Mouse (Mus musculus) neural tube, embryonic 15.5 days (tissue): Measurements from ENCODE around the gene Mylpf. TPM values are rescaled to one million over a fixed set of nuclear protein-coding genes. Genes with fewer than 3 reads are reported as not detected.

Experiments used
- ATAC-seq: fragments of 200-750 bp; cut with Nextera tagmentation; 2 replicates; pipeline ENCODE4 v1.8.0; 2017; ENCODE audit warnings: mild to moderate bottlenecking, moderate TSS enrichment, moderate library complexity; ENCODE audit not compliant: low FRiP score
- H3K27ac ChIP-seq: fragments of 300-500 bp; sonication (generic); replicated peaks from 2 replicates; pipeline ENCODE4 v1.5.1; 2015; ENCODE audit warnings: mild to moderate bottlenecking, inconsistent platforms
- H3K27me3 ChIP-seq: fragments of 300-500 bp; sonication (generic); replicated peaks from 2 replicates; pipeline ENCODE4 v1.6.1; 2015; ENCODE audit warnings: inconsistent platforms
- H3K36me3 ChIP-seq: fragments of 300-500 bp; sonication (generic); 2 replicates; pipeline ENCODE4 v1.6.1; 2015; ENCODE audit warnings: inconsistent platforms
- H3K4me1 ChIP-seq: fragments of 300-500 bp; sonication (generic); 2 replicates; pipeline ENCODE4 v1.6.1; 2015; ENCODE audit warnings: inconsistent platforms
- H3K4me2 ChIP-seq: fragments of 300-500 bp; sonication (generic); 2 replicates; pipeline ENCODE4 v1.6.1; 2015; ENCODE audit warnings: inconsistent platforms, mild to moderate bottlenecking, moderate library complexity
- H3K4me3 ChIP-seq: fragments of 300-500 bp; sonication (generic); replicated peaks from 2 replicates; pipeline ENCODE4 v1.5.1; 2015; ENCODE audit warnings: mild to moderate bottlenecking, inconsistent platforms
- H3K9ac ChIP-seq: fragments of 300-500 bp; sonication (generic); replicated peaks from 2 replicates; pipeline ENCODE4 v1.6.1; 2015; ENCODE audit warnings: mild to moderate bottlenecking, inconsistent platforms
- H3K9me3 ChIP-seq: fragments of 300-500 bp; sonication (generic); replicated peaks from 2 replicates; pipeline ENCODE4 v1.6.1; 2016; ENCODE audit warnings: inconsistent platforms
- WGBS: fragments of 180-500 bp; shearing (Covaris S2); methylation state at CpG from one replicate; pipeline ENCODE4 v1.1.7; 2015; ENCODE audit warnings: mixed read lengths; 5-methylcytosine and 5-hydroxymethylcytosine counted together
- polyA plus RNA-seq: library from polyadenylated mRNA; unstranded; fragments of >200 nt; fragmentation: Nextera tagmentation; extraction: Ambion mirVana; gene quantifications from 2 replicates; pipeline ENCODE4 v1.2.1, GENCODE M21; 2015

Gene Mylpf
- polyA plus RNA-seq, 1 experiment from 2014 or later, result 72.2 TPM

GRCm38 (mm10) chr7:127253821-127254769 lies 45.4 kb downstream of the Mylpf start:
- peak overlapping the region; percentile 96 for H3K27ac ChIP-seq
- peak overlapping the region; percentile 63 for H3K4me3 ChIP-seq
- under 1% methylated on average over 134 of the region's 136 CpGs for WGBS
- no peaks in the 10 kb centered on the region for H3K27me3 ChIP-seq
- H3K4me1 ChIP-seq, result peaks cover 21% of the 10 kb centered on the region
- H3K9ac ChIP-seq, result peak overlapping the region; percentile 89
- peak; percentile 94 for ATAC-seq
- H3K4me2 ChIP-seq, result peak overlapping the region; percentile 97
- H3K9me3 ChIP-seq, result no peaks in the 10 kb centered on the region
- H3K36me3 ChIP-seq, result peaks cover 9% of the 10 kb centered on the region

GRCm38 (mm10) chr7:127255008-127255407 lies 46.3 kb downstream of the Mylpf start:
- Histone ChIP-seq H3K9me3 (no peaks in the 10 kb centered on the region), H3K4me1 (peaks cover 30% of the 10 kb centered on the region), H3K27ac (peak overlapping the region; percentile 96), H3K27me3 (no peaks in the 10 kb centered on the region), H3K36me3 (peaks cover under 1% of the 10 kb centered on the region), H3K4me3 (peak overlapping the region; percentile 63), H3K9ac (peak overlapping the region; percentile 89), H3K4me2 (peak overlapping the region; percentile 97)
- no peak for ATAC-seq
- WGBS, result 21% methylated on average over 4 of the region's 4 CpGs

- WGBS, result 93% methylated on average over 2 of the region's 2 CpGs
- no peak overlapping the region for H3K9ac ChIP-seq
- H3K9me3 ChIP-seq, result no peaks in the 10 kb centered on the region
- no peak for ATAC-seq
- H3K36me3 ChIP-seq, result no peaks in the 10 kb centered on the region
- no peak overlapping the region for H3K27ac ChIP-seq
- H3K4me3 ChIP-seq, result no peak overlapping the region
- H3K4me2 ChIP-seq, result no peak overlapping the region
- H3K27me3 ChIP-seq, result no peaks in the 10 kb centered on the region
- peaks cover 33% of the 10 kb centered on the region for H3K4me1 ChIP-seq
Measured at GRCm38 (mm10) chr7:127255965-127256364, 47.3 kb downstream of the Mylpf start.

- no peaks in the 10 kb centered on the region for H3K9me3 ChIP-seq
- H3K27me3 ChIP-seq, result no peaks in the 10 kb centered on the region
- WGBS, result 87% methylated on average over 5 of the region's 5 CpGs
- H3K4me3 ChIP-seq, result no peak overlapping the region
- no peaks in the 10 kb centered on the region for H3K36me3 ChIP-seq
- ATAC-seq, result no peak
- H3K27ac ChIP-seq, result no peak overlapping the region
- H3K4me1 ChIP-seq, result peaks cover 37% of the 10 kb centered on the region
- no peak overlapping the region for H3K4me2 ChIP-seq
- no peak overlapping the region for H3K9ac ChIP-seq
Measured at GRCm38 (mm10) chr7:127256518-127256917, 47.8 kb downstream of the Mylpf start.

- Histone ChIP-seq H3K4me2 (peak overlapping the region; percentile 78), H3K36me3 (no peaks in the 10 kb centered on the region), H3K4me1 (peaks cover 28% of the 10 kb centered on the region), H3K9ac (no peak overlapping the region), H3K27ac (no peak overlapping the region), H3K9me3 (no peaks in the 10 kb centered on the region), H3K27me3 (no peaks in the 10 kb centered on the region), H3K4me3 (peak overlapping the region; percentile 57)
- no peak for ATAC-seq
- WGBS, result 79% methylated on average over 8 of the region's 8 CpGs
Measured at GRCm38 (mm10) chr7:127259186-127259905, 50.7 kb downstream of the Mylpf start.

- Histone ChIP-seq H3K27me3 (no peaks in the 10 kb centered on the region), H3K27ac (peak within 1 kb of the TSS; percentile 61), H3K4me3 (peak within 1 kb of the TSS; percentile 57), H3K4me2 (peak within 1 kb of the TSS; percentile 78), H3K36me3 (no peaks in the 10 kb centered on the region), H3K4me1 (peaks cover 18% of the 10 kb centered on the region), H3K9me3 (no peaks in the 10 kb centered on the region), H3K9ac (peak within 1 kb of the TSS; percentile 66)
- ATAC-seq, result peak; percentile 99
- WGBS, result under 1% methylated on average over 50 of the region's 50 CpGs
Measured at GRCm38 (mm10) chr7:127260309-127261111, 51.8 kb downstream of the Mylpf start, which contains the start of gene Dctpp1. TSS of gene Dctpp1 (minus strand) at chr7:127260709.

GRCm38 (mm10) chr7:127262218-127262961 lies 53.7 kb downstream of the Mylpf start:
- H3K9ac ChIP-seq, result no peak overlapping the region
- no peaks in the 10 kb centered on the region for H3K9me3 ChIP-seq
- H3K4me3 ChIP-seq, result no peak overlapping the region
- peaks cover 18% of the 10 kb centered on the region for H3K4me1 ChIP-seq
- H3K27me3 ChIP-seq, result no peaks in the 10 kb centered on the region
- ATAC-seq, result no peak
- 87% methylated on average over 10 of the region's 10 CpGs for WGBS
- H3K27ac ChIP-seq, result no peak overlapping the region
- no peaks in the 10 kb centered on the region for H3K36me3 ChIP-seq
- H3K4me2 ChIP-seq, result no peak overlapping the region

- Histone ChIP-seq H3K9ac (no peak overlapping the region), H3K4me2 (no peak overlapping the region), H3K4me1 (peaks cover 18% of the 10 kb centered on the region), H3K27ac (no peak overlapping the region), H3K9me3 (0 out of 2 replicates have a peak, but pooled peaks cover 5% of the 10 kb centered on the region), H3K4me3 (no peak overlapping the region), H3K27me3 (no peaks in the 10 kb centered on the region), H3K36me3 (peaks cover 5% of the 10 kb centered on the region)
- no peak for ATAC-seq
- WGBS, result 97% methylated on average over 3 of the region's 3 CpGs
Measured at GRCm38 (mm10) chr7:127263526-127263925, 54.8 kb downstream of the Mylpf start.
